Mouse (Mus musculus): Measurements from ENCODE around the gene Gm48552. TPM values are rescaled to one million over a fixed set of nuclear protein-coding genes. Genes with fewer than 3 reads are reported as not detected.

Gm48552 gene
- polyA plus RNA-seq, 1 experiment = 0.73 TPM

DNA sequence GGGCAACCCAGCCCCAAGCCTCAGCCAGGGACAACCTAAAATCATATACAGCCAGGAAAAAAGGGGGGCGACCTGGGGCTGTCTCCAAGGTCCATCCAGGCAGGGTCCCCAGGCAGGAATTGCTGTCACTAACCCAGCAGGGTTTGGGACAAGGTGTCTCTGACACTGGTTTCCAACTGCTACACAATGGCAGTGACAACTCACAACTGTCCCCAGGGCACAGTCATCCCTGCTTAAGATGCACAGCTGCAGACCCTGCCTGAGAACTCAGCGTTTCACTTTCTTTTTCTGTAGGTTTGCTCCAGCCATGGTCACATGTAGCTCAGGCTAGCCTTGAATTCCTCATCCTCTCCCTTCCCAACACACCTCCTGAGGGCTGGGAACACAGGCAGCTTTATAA is 40.3 kb downstream of the Gm48552 start:
- Histone ChIP-seq H3ac (ENCODE audit: control insufficient read depth, insufficient read length) (no peak overlapping the region), H3K4me3 (peak overlapping the region; percentile 28), H3K79me2 (ENCODE audit: control insufficient read depth, insufficient read depth) (peaks cover 48% of the 10 kb centered on the region), H3K36me3 (ENCODE audit: control insufficient read depth, insufficient read depth) (no peaks in the 10 kb centered on the region), H3K4me2 (ENCODE audit: low read depth) (peak overlapping the region; percentile 32), H3K27me3 (ENCODE audit: control insufficient read depth, insufficient read depth, insufficient read length) (no peaks in the 10 kb centered on the region)
- TF ChIP-seq REST (IDR thresholded peaks at IDR 0.05; ENCODE audit: insufficient read depth, insufficient read length) (no peak), USF1 (IDR thresholded peaks at IDR 0.05; ENCODE audit: low read depth) (no peak), MYOD1 (IDR thresholded peaks at IDR 0.05; ENCODE audit: control insufficient read depth in 1 of 3, insufficient read length in 2 of 3, low read depth in 2 of 3) (no peak), CEBPB (IDR thresholded peaks at IDR 0.05; ENCODE audit: insufficient read depth, poor library complexity, severe bottlenecking) (no peak), E2F4 (IDR thresholded peaks at IDR 0.05; ENCODE audit: insufficient read depth) (no peak)

DNA sequence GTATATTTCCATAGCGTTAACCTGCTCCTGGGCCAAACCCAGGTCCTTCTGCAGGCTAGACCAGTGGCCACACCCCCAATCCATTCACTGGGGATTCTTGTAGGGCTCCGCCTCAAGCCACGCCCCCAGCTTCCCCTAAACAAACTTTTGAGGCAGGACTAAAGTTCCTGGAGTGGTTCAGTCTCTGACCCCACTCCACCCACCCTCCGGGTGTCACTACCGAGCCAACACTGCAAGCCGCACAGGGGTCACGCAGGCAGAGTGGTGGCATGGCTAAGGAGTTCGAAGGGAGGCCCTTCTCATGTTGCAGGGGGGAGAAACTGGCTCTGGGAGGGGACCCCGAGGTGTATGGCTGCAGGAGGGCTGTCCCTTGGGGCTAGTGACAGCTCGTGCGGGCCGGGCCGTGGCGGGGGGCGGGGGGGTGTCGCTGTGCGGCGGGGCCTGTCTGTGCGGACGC is 40.8 kb downstream of the Gm48552 start:
- Histone ChIP-seq H3K36me3 (ENCODE audit: control insufficient read depth, insufficient read depth) (no peaks in the 10 kb centered on the region), H3K4me2 (ENCODE audit: low read depth) (peak overlapping the region; percentile 81), H3K79me2 (ENCODE audit: control insufficient read depth, insufficient read depth) (peaks cover 42% of the 10 kb centered on the region), H3ac (ENCODE audit: control insufficient read depth, insufficient read length) (peak overlapping the region; percentile 51), H3K27me3 (ENCODE audit: control insufficient read depth, insufficient read depth, insufficient read length) (no peaks in the 10 kb centered on the region), H3K4me3 (peak overlapping the region; percentile 28)
- TF ChIP-seq MAX (IDR thresholded peaks at IDR 0.05; ENCODE audit: low read depth) (no peak), POLR2AphosphoS2 (IDR thresholded peaks at IDR 0.05; ENCODE audit: insufficient read length, low read depth) (peak; percentile 53), POLR2A (IDR thresholded peaks at IDR 0.05; ENCODE audit: insufficient read length, low read depth) (peak; percentile 70), SRF (IDR thresholded peaks at IDR 0.05; ENCODE audit: control insufficient read depth, insufficient read length, low read depth) (no peak), TCF12 (IDR thresholded peaks at IDR 0.05; ENCODE audit: insufficient read depth, poor library complexity, severe bottlenecking) (no peak), REST (IDR thresholded peaks at IDR 0.05; ENCODE audit: insufficient read depth, insufficient read length) (no peak), TCF3 (IDR thresholded peaks at IDR 0.05; ENCODE audit: insufficient read length, low read depth) (no peak), CEBPB (IDR thresholded peaks at IDR 0.05; ENCODE audit: insufficient read depth, poor library complexity, severe bottlenecking) (no peak), E2F4 (IDR thresholded peaks at IDR 0.05; ENCODE audit: insufficient read depth) (no peak), MYOG (IDR thresholded peaks at IDR 0.05; ENCODE audit: control insufficient read depth in 1 of 3, insufficient read depth in 1 of 3, insufficient read length in 2 of 3, low read depth in 2 of 3) (peak in 1 of 3 experiments; percentile 8), MYOD1 (IDR thresholded peaks at IDR 0.05; ENCODE audit: control insufficient read depth in 1 of 3, insufficient read length in 2 of 3, low read depth in 2 of 3) (peak in 1 of 3 experiments; percentile 13), USF1 (IDR thresholded peaks at IDR 0.05; ENCODE audit: low read depth) (no peak)

DNA sequence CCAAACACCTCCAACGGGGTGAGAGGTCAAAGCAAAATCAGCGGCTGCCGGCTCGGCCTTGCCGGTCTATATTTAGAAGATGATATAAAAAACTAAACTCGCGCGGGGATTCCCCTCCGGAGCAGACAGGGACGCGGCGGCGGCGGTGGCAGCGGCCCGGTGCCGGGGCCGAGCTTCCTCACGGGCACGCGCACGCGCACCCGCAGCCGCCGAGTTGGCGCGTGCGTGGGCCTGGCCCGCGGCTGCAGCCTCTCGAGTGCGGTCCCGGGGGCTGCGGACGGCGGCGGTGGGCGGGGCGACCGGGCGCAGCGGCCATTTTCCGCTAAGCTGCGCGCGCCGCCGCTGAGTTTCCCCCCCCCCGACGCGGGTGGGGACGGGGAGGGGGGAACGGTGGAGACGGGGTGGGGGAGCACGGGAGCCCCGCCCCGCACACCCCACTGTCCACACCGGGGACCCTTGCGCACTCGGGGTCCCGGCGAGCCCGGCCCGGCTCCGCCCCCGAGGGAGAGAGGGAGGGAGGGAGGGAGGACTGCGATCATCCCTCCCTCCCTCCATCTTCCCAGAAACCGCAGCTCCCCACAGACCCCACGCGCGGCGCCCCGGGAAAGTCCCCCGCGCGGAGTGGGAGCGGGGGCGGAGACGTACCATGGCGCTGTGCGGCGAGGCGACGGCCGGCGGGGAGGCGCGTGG is 41.5 kb downstream of the Gm48552 start:
- Histone ChIP-seq H3K36me3 (ENCODE audit: control insufficient read depth, insufficient read depth) (no peaks in the 10 kb centered on the region), H3ac (ENCODE audit: control insufficient read depth, insufficient read length) (peak overlapping the region; percentile 51), H3K4me3 (peak overlapping the region; percentile 28), H3K79me2 (ENCODE audit: control insufficient read depth, insufficient read depth) (peaks cover 36% of the 10 kb centered on the region), H3K27me3 (ENCODE audit: control insufficient read depth, insufficient read depth, insufficient read length) (no peaks in the 10 kb centered on the region), H3K4me2 (ENCODE audit: low read depth) (peak overlapping the region; percentile 81)
- TF ChIP-seq USF1 (IDR thresholded peaks at IDR 0.05; ENCODE audit: low read depth) (no peak), MYOG (IDR thresholded peaks at IDR 0.05; ENCODE audit: control insufficient read depth in 1 of 3, insufficient read depth in 1 of 3, insufficient read length in 2 of 3, low read depth in 2 of 3) (peak in 1 of 3 experiments; percentile 3), E2F4 (IDR thresholded peaks at IDR 0.05; ENCODE audit: insufficient read depth) (no peak), REST (IDR thresholded peaks at IDR 0.05; ENCODE audit: insufficient read depth, insufficient read length) (no peak), MYOD1 (IDR thresholded peaks at IDR 0.05; ENCODE audit: control insufficient read depth in 1 of 3, insufficient read length in 2 of 3, low read depth in 2 of 3) (peak in 1 of 3 experiments; percentile 40), CEBPB (IDR thresholded peaks at IDR 0.05; ENCODE audit: insufficient read depth, poor library complexity, severe bottlenecking) (no peak)

DNA sequence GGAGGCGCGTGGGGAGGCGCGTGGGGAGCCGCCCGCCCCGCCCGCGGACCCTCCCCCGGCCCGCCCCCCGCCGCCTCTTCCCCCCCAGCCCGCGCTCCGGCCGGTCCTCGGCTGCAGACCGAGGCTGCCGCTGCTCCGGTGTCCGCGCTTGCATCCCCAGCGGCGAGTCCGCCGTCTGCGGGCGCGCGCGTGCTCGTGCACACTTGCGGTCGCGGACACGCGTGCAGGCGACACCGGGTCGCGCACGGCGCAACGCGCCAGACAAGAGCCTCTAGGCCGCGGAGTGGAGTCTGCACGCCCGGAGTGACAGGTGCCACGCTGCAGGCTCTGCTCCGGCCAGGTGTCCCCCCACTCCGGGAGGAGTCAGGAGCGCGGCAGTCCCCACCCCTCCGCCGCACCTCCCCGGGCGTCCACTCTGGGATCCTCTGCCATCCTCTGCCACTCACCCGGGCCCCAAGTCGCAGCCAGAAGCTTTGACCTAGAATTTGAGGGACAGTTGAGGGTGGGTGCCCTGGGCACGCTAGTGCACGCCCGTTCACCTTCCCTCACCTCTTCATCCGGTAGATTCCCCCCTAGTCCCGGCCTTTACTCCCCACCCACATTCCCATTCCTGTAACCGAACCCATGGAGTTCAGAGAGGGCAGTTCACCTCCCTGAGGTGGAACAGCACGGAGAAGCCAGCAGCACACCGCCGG is 42.2 kb downstream of the Gm48552 start:
- H3ac ChIP-seq (ENCODE audit: control insufficient read depth, insufficient read length) = peak overlapping the region; percentile 51
- H3K27me3 ChIP-seq (ENCODE audit: control insufficient read depth, insufficient read depth, insufficient read length) = no peaks in the 10 kb centered on the region
- H3K36me3 ChIP-seq (ENCODE audit: control insufficient read depth, insufficient read depth) = no peaks in the 10 kb centered on the region
- H3K79me2 ChIP-seq (ENCODE audit: control insufficient read depth, insufficient read depth) = peaks cover 29% of the 10 kb centered on the region
- H3K4me3 ChIP-seq = peak overlapping the region; percentile 28
- TF ChIP-seq POLR2AphosphoS2 (IDR thresholded peaks at IDR 0.05; ENCODE audit: insufficient read length, low read depth) (peak; percentile 69), MAX (IDR thresholded peaks at IDR 0.05; ENCODE audit: low read depth) (no peak), TCF3 (IDR thresholded peaks at IDR 0.05; ENCODE audit: insufficient read length, low read depth) (peak; percentile 22), MYOD1 (IDR thresholded peaks at IDR 0.05; ENCODE audit: control insufficient read depth in 1 of 3, insufficient read length in 2 of 3, low read depth in 2 of 3) (peak in 2 of 3 experiments; percentile 62 to 67), POLR2A (IDR thresholded peaks at IDR 0.05; ENCODE audit: insufficient read length, low read depth) (peak; percentile 61), CEBPB (IDR thresholded peaks at IDR 0.05; ENCODE audit: insufficient read depth, poor library complexity, severe bottlenecking) (no peak), MYOG (IDR thresholded peaks at IDR 0.05; ENCODE audit: control insufficient read depth in 1 of 3, insufficient read depth in 1 of 3, insufficient read length in 2 of 3, low read depth in 2 of 3) (peak in 2 of 3 experiments; percentile 26 to 71), SRF (IDR thresholded peaks at IDR 0.05; ENCODE audit: control insufficient read depth, insufficient read length, low read depth) (no peak), TCF12 (IDR thresholded peaks at IDR 0.05; ENCODE audit: insufficient read depth, poor library complexity, severe bottlenecking) (no peak), REST (IDR thresholded peaks at IDR 0.05; ENCODE audit: insufficient read depth, insufficient read length) (no peak), E2F4 (IDR thresholded peaks at IDR 0.05; ENCODE audit: insufficient read depth) (no peak), USF1 (IDR thresholded peaks at IDR 0.05; ENCODE audit: low read depth) (no peak)
- H3K4me2 ChIP-seq (ENCODE audit: low read depth) = peak overlapping the region; percentile 62

Measured in myocyte (in vitro differentiated cells).